9 mouse cellular contexts compared by ENCODE assay signal in genomic region chr14:79916960-79917848, GRCm38 (mm10).
DNase-seq lines count a peak whose midpoint lies in the region; ATAC-seq and TF ChIP-seq lines count a peak whose summit lies in the region.
"Had no signal": no experiment of that assay in that cellular context is flagged by ENCODE, and none has a peak within 500 bp of the region (broad histone marks: within the 10 kb centered on the region; RNA-seq: fewer than 3 reads in every experiment).

No protein-coding gene starts in this region.

- H3K4me3 ChIP-seq in hindbrain, embryonic 14.5 days (replicated peaks; ENCODE audit: low read length): no peak overlapping the region
- H3K4me3 ChIP-seq in hindbrain, embryonic 12.5 days: no peak overlapping the region
- H3K4me3 ChIP-seq in hindbrain, postnatal 0 days (ENCODE audit: low read length): no peak overlapping the region
- no peak overlapping the region for H3K4me3 ChIP-seq in neural tube, embryonic 13.5 days
- H3K4me3 ChIP-seq in heart, embryonic 10.5 days: no peak overlapping the region
- H3K4me3 ChIP-seq: liver, embryonic 12.5 days had no signal

- H3K9me3 ChIP-seq in hindbrain, embryonic 14.5 days (ENCODE audit: control insufficient read depth, low read length): no peaks in the 10 kb centered on the region
- no peaks in the 10 kb centered on the region for H3K9me3 ChIP-seq in hindbrain, embryonic 12.5 days (replicated peaks)
- H3K9me3 ChIP-seq in hindbrain, postnatal 0 days (ENCODE audit: low read length): no peaks in the 10 kb centered on the region
- H3K9me3 ChIP-seq in neural tube, embryonic 13.5 days: no peaks in the 10 kb centered on the region
- no peaks in the 10 kb centered on the region for H3K9me3 ChIP-seq in heart, embryonic 10.5 days
- H3K9me3 ChIP-seq: liver, embryonic 12.5 days had no signal

- DNase-seq in hindbrain, embryonic 14.5 days (ENCODE audit: low spot score): no peak
- peak; percentile 60 for DNase-seq in brain, embryonic 18.5 days (ENCODE audit: low read depth, low spot score)
- peak; percentile 58 for DNase-seq in hindbrain, postnatal 0 days (ENCODE audit: low spot score)
- DNase-seq in heart, embryonic 10.5 days (ENCODE audit: low spot score): no peak
- DNase-seq in T-cell, adult 2 months (ENCODE audit: low spot score): no peak
- DNase-seq: heart, postnatal 36 days had no signal

- H3K4me1 ChIP-seq in hindbrain, embryonic 14.5 days (replicated peaks; ENCODE audit: control insufficient read depth, insufficient read depth, low read length): peaks cover 11% of the 10 kb centered on the region; the same call in 1 of the 2 replicates
- H3K4me1 ChIP-seq in hindbrain, embryonic 12.5 days: no peaks in the 10 kb centered on the region
- H3K4me1 ChIP-seq in hindbrain, postnatal 0 days (ENCODE audit: insufficient read depth, low read length): no peaks in the 10 kb centered on the region
- H3K4me1 ChIP-seq in neural tube, embryonic 13.5 days (replicated peaks): peaks cover 30% of the 10 kb centered on the region
- H3K4me1 ChIP-seq in heart, embryonic 10.5 days: no peaks in the 10 kb centered on the region
- H3K4me1 ChIP-seq: liver, embryonic 12.5 days had no signal

- WGBS in hindbrain, embryonic 14.5 days: 67% methylated on average over 9 of the region's 9 CpGs
- 73% methylated on average over 9 of the region's 9 CpGs for WGBS in hindbrain, embryonic 12.5 days
- 58% methylated on average over 9 of the region's 9 CpGs for WGBS in hindbrain, postnatal 0 days
- WGBS in neural tube, embryonic 13.5 days: 39% methylated on average over 9 of the region's 9 CpGs
- WGBS in heart, embryonic 10.5 days: 76% methylated on average over 9 of the region's 9 CpGs

- peak; percentile 65; the same call in 1 of the 2 replicates for ATAC-seq in hindbrain, embryonic 14.5 days (ENCODE audit: low FRiP score)
- ATAC-seq in hindbrain, embryonic 12.5 days (ENCODE audit: low FRiP score): no peak
- peak; percentile 64; the same call in 1 of the 2 replicates for ATAC-seq in hindbrain, postnatal 0 days
- ATAC-seq in neural tube, embryonic 13.5 days (ENCODE audit: low read depth): peak; percentile 57; the same call in 1 of the 2 replicates
- ATAC-seq: liver, embryonic 12.5 days had no signal

- H3K4me2 ChIP-seq in hindbrain, embryonic 14.5 days (replicated peaks): no peak overlapping the region
- H3K4me2 ChIP-seq in hindbrain, embryonic 12.5 days (replicated peaks): no peak overlapping the region
- no peak overlapping the region for H3K4me2 ChIP-seq in hindbrain, postnatal 0 days (ENCODE audit: low read depth, low read length)
- H3K4me2 ChIP-seq in neural tube, embryonic 13.5 days: no peak overlapping the region
- H3K4me2 ChIP-seq: liver, embryonic 12.5 days had no signal

- H3K36me3 ChIP-seq in hindbrain, embryonic 14.5 days (replicated peaks; ENCODE audit: control insufficient read depth, insufficient read depth): no peaks in the 10 kb centered on the region
- no peaks in the 10 kb centered on the region for H3K36me3 ChIP-seq in hindbrain, embryonic 12.5 days
- no peaks in the 10 kb centered on the region for H3K36me3 ChIP-seq in hindbrain, postnatal 0 days (ENCODE audit: insufficient read depth, low read length)
- no peaks in the 10 kb centered on the region for H3K36me3 ChIP-seq in neural tube, embryonic 13.5 days
- H3K36me3 ChIP-seq in heart, embryonic 10.5 days: no peaks in the 10 kb centered on the region
- H3K36me3 ChIP-seq: liver, embryonic 12.5 days had no signal

- H3K27ac ChIP-seq in hindbrain, embryonic 14.5 days: 0 out of 2 replicates have a peak overlapping the region, but pooled peaks have one; percentile 20
- H3K27ac ChIP-seq in hindbrain, embryonic 12.5 days: no peak overlapping the region
- H3K27ac ChIP-seq in hindbrain, postnatal 0 days: no peak overlapping the region
- peak overlapping the region; percentile 42; the same call in 1 of the 2 replicates for H3K27ac ChIP-seq in neural tube, embryonic 13.5 days (replicated peaks)
- no peak overlapping the region for H3K27ac ChIP-seq in heart, embryonic 10.5 days
- H3K27ac ChIP-seq: liver, embryonic 12.5 days had no signal

- TF ChIP-seq CTCF in hindbrain, postnatal 0 days (IDR thresholded peaks at IDR 0.05; ENCODE audit: low read depth): no peak

- H3K27me3 ChIP-seq in hindbrain, embryonic 14.5 days (ENCODE audit: control insufficient read depth, insufficient read depth, low read length): no peaks in the 10 kb centered on the region
- H3K27me3 ChIP-seq in hindbrain, embryonic 12.5 days: no peaks in the 10 kb centered on the region
- H3K27me3 ChIP-seq in hindbrain, postnatal 0 days (ENCODE audit: insufficient read depth, low read length): no peaks in the 10 kb centered on the region
- H3K27me3 ChIP-seq in neural tube, embryonic 13.5 days: no peaks in the 10 kb centered on the region
- H3K27me3 ChIP-seq in heart, embryonic 10.5 days (ENCODE audit: insufficient read depth, poor library complexity, severe bottlenecking): no peaks in the 10 kb centered on the region
- H3K27me3 ChIP-seq: liver, embryonic 12.5 days had no signal

- H3K9ac ChIP-seq in hindbrain, embryonic 14.5 days: no peak overlapping the region
- H3K9ac ChIP-seq in hindbrain, embryonic 12.5 days: no peak overlapping the region
- H3K9ac ChIP-seq in hindbrain, postnatal 0 days (replicated peaks; ENCODE audit: low read length): no peak overlapping the region
- H3K9ac ChIP-seq in neural tube, embryonic 13.5 days: no peak overlapping the region
- H3K9ac ChIP-seq: liver, embryonic 12.5 days had no signal

Comparison
In these comparisons a context has a peak if more than half of its experiments do, and no peak if none do; other contexts are left out.
1. DNase-seq: peak in brain, embryonic 18.5 days (single experiment) and hindbrain, postnatal 0 days (single experiment); none in hindbrain, embryonic 14.5 days (single experiment), heart, embryonic 10.5 days (single experiment) and T-cell, adult 2 months (single experiment).
2. H3K27ac ChIP-seq: peak in hindbrain, embryonic 14.5 days (single experiment) and neural tube, embryonic 13.5 days (single experiment); none in hindbrain, embryonic 12.5 days (single experiment), hindbrain, postnatal 0 days (single experiment) and heart, embryonic 10.5 days (single experiment).